Mouse (Mus musculus) erythroblast, embryonic 14.5 days (primary cell): ENCODE data around the gene Dlx4.

ENCODE experiments used
- GATA1 ChIP-seq: IDR thresholded peaks from 2 replicates; pipeline ENCODE4 v1.6.1; 2012; ENCODE audit warnings: low read length, inconsistent platforms, mixed read lengths
- TAL1 ChIP-seq: IDR thresholded peaks from 3 replicates; pipeline ENCODE4 v1.6.1; 2012; ENCODE audit warnings: low read length, inconsistent platforms, mixed read lengths

- TF ChIP-seq GATA1 (no peak), TAL1 (no peak)
Measured at GRCm38 (mm10) chr11:95150269-95151049, 4.4 kb upstream of the Dlx4 start.
